Mouse (Mus musculus) macrophage (primary cell): Measurements from ENCODE around the gene Prss22. TPM values are rescaled to one million over a fixed set of nuclear protein-coding genes. Genes with fewer than 3 reads are reported as not detected.

Experiments used
- polyA plus RNA-seq: library from polyadenylated mRNA; stranded (reverse); fragments of 250-400 nt; gene quantifications from 3 replicates; pipeline ENCODE4 v1.2.4, GENCODE M21; 2018; ENCODE audit warnings: inconsistent platforms

Prss22 gene
- polyA plus RNA-seq, 1 experiment from 2014 or later = not detected

Other genes with a start within 250 kb of the Prss22 start
- 15.5 to 20.8 TPM (median 19.7 TPM) in 3 replicates for gene Flywch1, start 226.5 kb downstream of the Prss22 start, polyA plus RNA-seq
- 0.43 to 1.8 TPM in 2 of 3 replicates, not detected in the other for gene Flywch2, start 212.0 kb downstream of the Prss22 start, polyA plus RNA-seq
- 101 to 166 TPM (median 130 TPM) in 3 replicates for gene Srrm2, start 207.6 kb downstream of the Prss22 start, polyA plus RNA-seq
- gene Elob, start 169.0 kb downstream of the Prss22 start, polyA plus RNA-seq = 177 to 422 TPM (median 330 TPM) in 3 replicates
- gene Prss33, start 162.0 kb downstream of the Prss22 start, polyA plus RNA-seq = not detected in 3 replicates
- gene Prss32, start 154.2 kb downstream of the Prss22 start, polyA plus RNA-seq = not detected in 3 replicates
- not detected in 3 replicates for gene Prss41, start 153.9 kb downstream of the Prss22 start, polyA plus RNA-seq
- not detected in 3 replicates for gene Prss21, start 130.0 kb downstream of the Prss22 start, polyA plus RNA-seq
- gene Dcpp1, start 117.2 kb downstream of the Prss22 start, polyA plus RNA-seq = not detected in 3 replicates
- gene Dcpp2, start 117.2 kb downstream of the Prss22 start, polyA plus RNA-seq = not detected in 3 replicates
- not detected in 3 replicates for gene Dcpp3, start 80.6 kb downstream of the Prss22 start, polyA plus RNA-seq
- not detected in 3 replicates for gene Sbp, start 56.4 kb downstream of the Prss22 start, polyA plus RNA-seq
- gene Sbpl, start 42.8 kb downstream of the Prss22 start, polyA plus RNA-seq = not detected in 3 replicates
- 0.19 to 0.33 TPM in 2 of 3 replicates, not detected in the other for gene Prss30, start 17.5 kb downstream of the Prss22 start, polyA plus RNA-seq
- not detected in 3 replicates for gene Prss27, start 40.0 kb upstream of the Prss22 start, polyA plus RNA-seq
- gene Kctd5, start 75.4 kb upstream of the Prss22 start, polyA plus RNA-seq = 10.4 to 18.9 TPM (median 13.9 TPM) in 3 replicates
- 10.4 to 18.5 TPM (median 17.4 TPM) in 3 replicates for gene Pdpk1, start 152.8 kb upstream of the Prss22 start, polyA plus RNA-seq
- gene Amdhd2, start 165.7 kb upstream of the Prss22 start, polyA plus RNA-seq = 69.2 to 101 TPM (median 69.2 TPM) in 3 replicates
- 1,634 to 2,526 TPM (median 2,187 TPM) in 3 replicates for gene Atp6v0c, start 171.6 kb upstream of the Prss22 start, polyA plus RNA-seq
- 8.4 to 12.8 TPM (median 8.5 TPM) in 3 replicates for gene Tbc1d24, start 207.5 kb upstream of the Prss22 start, polyA plus RNA-seq
- gene Ntn3, start 211.4 kb upstream of the Prss22 start, polyA plus RNA-seq = 0.05 to 0.09 TPM in 2 of 3 replicates, not detected in the other
- gene Tedc2, start 222.8 kb upstream of the Prss22 start, polyA plus RNA-seq = 2.8 to 5.5 TPM (median 4.0 TPM) in 3 replicates